Mouse (Mus musculus): ENCODE data around the gene Adam22. TPM values are rescaled to one million over a fixed set of nuclear protein-coding genes. Genes with fewer than 3 reads are reported as not detected.

The Adam22 gene
- polyA plus RNA-seq, 1 experiment = 3.6 TPM

GRCm38 (mm10) chr5:8116561-8117168, 251.3 kb downstream of the Adam22 start:
- TF ChIP-seq CTCF (IDR thresholded peaks at IDR 0.05; ENCODE audit: control insufficient read depth, insufficient read depth, insufficient replicate concordance, low read depth, low read length) = no peak
- TF ChIP-seq POLR2A (IDR thresholded peaks at IDR 0.05; ENCODE audit: control insufficient read depth, low read depth, low read length) = no peak
- Histone ChIP-seq H3K4me1 (ENCODE audit: control insufficient read depth, insufficient read depth, low read length) (no peaks in the 10 kb centered on the region), H3K27me3 (ENCODE audit: control insufficient read depth, insufficient read depth, low read length) (no peaks in the 10 kb centered on the region), H3K36me3 (ENCODE audit: control insufficient read depth, insufficient read depth, low read length) (no peaks in the 10 kb centered on the region), H3K4me3 (ENCODE audit: control insufficient read depth, low read depth, low read length) (no peak overlapping the region), H3K27ac (ENCODE audit: control insufficient read depth, insufficient read depth, low read depth, low read length) (no peak overlapping the region)

GRCm38 (mm10) chr5:8112246-8112645, 255.7 kb downstream of the Adam22 start:
- no peaks in the 10 kb centered on the region for H3K36me3 ChIP-seq (ENCODE audit: control insufficient read depth, insufficient read depth, low read length)
- no peak overlapping the region for H3K4me3 ChIP-seq (ENCODE audit: control insufficient read depth, low read depth, low read length)
- no peaks in the 10 kb centered on the region for H3K4me1 ChIP-seq (ENCODE audit: control insufficient read depth, insufficient read depth, low read length)
- no peaks in the 10 kb centered on the region for H3K27me3 ChIP-seq (ENCODE audit: control insufficient read depth, insufficient read depth, low read length)
- H3K27ac ChIP-seq (ENCODE audit: control insufficient read depth, insufficient read depth, low read depth, low read length) = no peak overlapping the region
- TF ChIP-seq POLR2A (IDR thresholded peaks at IDR 0.05; ENCODE audit: control insufficient read depth, low read depth, low read length) (no peak), CTCF (IDR thresholded peaks at IDR 0.05; ENCODE audit: control insufficient read depth, insufficient read depth, insufficient replicate concordance, low read depth, low read length) (no peak)

GRCm38 (mm10) chr5:8111691-8112090, 256.3 kb downstream of the Adam22 start:
- no peak overlapping the region for H3K27ac ChIP-seq (ENCODE audit: control insufficient read depth, insufficient read depth, low read depth, low read length)
- no peaks in the 10 kb centered on the region for H3K36me3 ChIP-seq (ENCODE audit: control insufficient read depth, insufficient read depth, low read length)
- H3K4me3 ChIP-seq (ENCODE audit: control insufficient read depth, low read depth, low read length) = no peak overlapping the region
- H3K4me1 ChIP-seq (ENCODE audit: control insufficient read depth, insufficient read depth, low read length) = no peaks in the 10 kb centered on the region
- no peaks in the 10 kb centered on the region for H3K27me3 ChIP-seq (ENCODE audit: control insufficient read depth, insufficient read depth, low read length)
- no peak for TF ChIP-seq POLR2A (IDR thresholded peaks at IDR 0.05; ENCODE audit: control insufficient read depth, low read depth, low read length)
- no peak for TF ChIP-seq CTCF (IDR thresholded peaks at IDR 0.05; ENCODE audit: control insufficient read depth, insufficient read depth, insufficient replicate concordance, low read depth, low read length)

DNA sequence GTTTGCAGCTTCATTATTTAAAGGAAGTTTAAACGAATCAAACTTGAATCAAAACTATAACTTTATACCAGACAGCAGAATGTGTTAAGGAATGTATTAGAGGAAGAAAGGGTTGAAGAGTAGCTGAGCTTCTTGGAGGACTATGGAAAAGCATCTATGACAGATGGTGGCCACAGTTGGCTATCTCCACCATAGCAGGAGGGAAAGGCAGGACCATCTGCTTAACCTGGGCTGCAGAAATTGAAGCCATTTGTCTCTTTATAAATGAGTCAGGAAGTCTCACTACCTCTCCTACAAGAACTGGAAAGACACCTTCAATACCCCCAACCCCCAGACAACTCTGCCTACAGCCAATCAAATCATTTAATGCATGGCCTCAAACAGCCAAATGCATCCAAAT, 272.3 kb downstream of the Adam22 start:
- Histone ChIP-seq H3K4me1 (ENCODE audit: control insufficient read depth, insufficient read depth, low read length) (no peaks in the 10 kb centered on the region), H3K4me3 (ENCODE audit: control insufficient read depth, low read depth, low read length) (no peak overlapping the region), H3K27ac (ENCODE audit: control insufficient read depth, insufficient read depth, low read depth, low read length) (no peak overlapping the region), H3K36me3 (ENCODE audit: control insufficient read depth, insufficient read depth, low read length) (no peaks in the 10 kb centered on the region), H3K27me3 (ENCODE audit: control insufficient read depth, insufficient read depth, low read length) (no peaks in the 10 kb centered on the region)
- TF ChIP-seq POLR2A (IDR thresholded peaks at IDR 0.05; ENCODE audit: control insufficient read depth, low read depth, low read length) (no peak), CTCF (IDR thresholded peaks at IDR 0.05; ENCODE audit: control insufficient read depth, insufficient read depth, insufficient replicate concordance, low read depth, low read length) (no peak)

- Histone ChIP-seq H3K4me1 (ENCODE audit: control insufficient read depth, insufficient read depth, low read length) (no peaks in the 10 kb centered on the region), H3K36me3 (ENCODE audit: control insufficient read depth, insufficient read depth, low read length) (no peaks in the 10 kb centered on the region), H3K27me3 (ENCODE audit: control insufficient read depth, insufficient read depth, low read length) (no peaks in the 10 kb centered on the region), H3K27ac (ENCODE audit: control insufficient read depth, insufficient read depth, low read depth, low read length) (no peak overlapping the region), H3K4me3 (ENCODE audit: control insufficient read depth, low read depth, low read length) (no peak overlapping the region)
- TF ChIP-seq CTCF (IDR thresholded peaks at IDR 0.05; ENCODE audit: control insufficient read depth, insufficient read depth, insufficient replicate concordance, low read depth, low read length) (no peak), POLR2A (IDR thresholded peaks at IDR 0.05; ENCODE audit: control insufficient read depth, low read depth, low read length) (no peak)
Observed at GRCm38 (mm10) chr5:8094921-8095320, 273.0 kb downstream of the Adam22 start.

DNA sequence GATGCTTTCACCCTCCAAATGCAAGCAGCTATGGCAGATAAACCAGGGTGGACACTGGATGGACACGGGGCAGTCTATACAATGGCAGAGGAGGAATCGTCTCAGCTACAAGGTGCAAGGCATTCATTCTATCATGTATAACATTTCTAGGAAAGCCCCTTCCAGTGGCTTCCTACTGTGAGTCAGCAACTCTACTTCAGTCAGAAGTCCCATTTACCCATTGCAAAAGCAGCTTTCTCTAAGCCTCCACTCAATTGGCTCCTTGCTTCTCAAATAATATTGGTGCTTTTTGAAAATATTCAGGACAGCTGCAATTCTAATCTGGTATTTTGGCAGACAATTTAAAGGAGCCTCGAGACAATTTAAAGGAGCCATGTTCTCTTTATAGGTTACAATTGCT, 279.8 kb downstream of the Adam22 start:
- Histone ChIP-seq H3K36me3 (ENCODE audit: control insufficient read depth, insufficient read depth, low read length) (no peaks in the 10 kb centered on the region), H3K4me3 (ENCODE audit: control insufficient read depth, low read depth, low read length) (no peak overlapping the region), H3K4me1 (ENCODE audit: control insufficient read depth, insufficient read depth, low read length) (no peaks in the 10 kb centered on the region), H3K27me3 (ENCODE audit: control insufficient read depth, insufficient read depth, low read length) (no peaks in the 10 kb centered on the region), H3K27ac (ENCODE audit: control insufficient read depth, insufficient read depth, low read depth, low read length) (no peak overlapping the region)
- TF ChIP-seq CTCF (IDR thresholded peaks at IDR 0.05; ENCODE audit: control insufficient read depth, insufficient read depth, insufficient replicate concordance, low read depth, low read length) (no peak), POLR2A (IDR thresholded peaks at IDR 0.05; ENCODE audit: control insufficient read depth, low read depth, low read length) (no peak)

DNA sequence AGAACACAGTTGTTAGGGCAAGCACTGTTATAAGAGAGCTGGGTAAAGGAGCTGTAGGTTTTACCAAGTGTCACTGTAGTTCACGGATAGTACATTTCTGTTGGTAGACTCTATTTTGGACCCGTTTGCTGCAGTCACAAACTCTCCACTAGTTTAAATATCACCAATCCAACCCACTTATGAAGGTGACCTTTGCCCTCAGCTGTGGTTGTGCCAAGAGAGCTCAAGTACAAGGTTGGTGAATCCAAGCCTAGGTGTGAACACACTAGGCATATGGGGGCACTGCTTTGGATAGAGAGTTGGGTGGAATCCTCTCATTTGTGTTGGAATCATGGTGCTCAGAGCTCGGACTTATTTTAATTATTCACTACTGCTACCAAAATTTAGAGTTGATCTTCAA, 282.3 kb downstream of the Adam22 start:
- Histone ChIP-seq H3K4me1 (ENCODE audit: control insufficient read depth, insufficient read depth, low read length) (no peaks in the 10 kb centered on the region), H3K27ac (ENCODE audit: control insufficient read depth, insufficient read depth, low read depth, low read length) (no peak overlapping the region), H3K27me3 (ENCODE audit: control insufficient read depth, insufficient read depth, low read length) (no peaks in the 10 kb centered on the region), H3K4me3 (ENCODE audit: control insufficient read depth, low read depth, low read length) (no peak overlapping the region), H3K36me3 (ENCODE audit: control insufficient read depth, insufficient read depth, low read length) (no peaks in the 10 kb centered on the region)
- TF ChIP-seq POLR2A (IDR thresholded peaks at IDR 0.05; ENCODE audit: control insufficient read depth, low read depth, low read length) = no peak
- no peak for TF ChIP-seq CTCF (IDR thresholded peaks at IDR 0.05; ENCODE audit: control insufficient read depth, insufficient read depth, insufficient replicate concordance, low read depth, low read length)

Data from testis, adult 2 months (tissue).